Mouse (Mus musculus) heart, adult 11 months (tissue): Measurements from ENCODE around the gene Il17rd.

Experiments used
- DNase-seq: peaks from one replicate; pipeline ENCODE4 v3.0.0; 2022

Gene Il17rd

DNA sequence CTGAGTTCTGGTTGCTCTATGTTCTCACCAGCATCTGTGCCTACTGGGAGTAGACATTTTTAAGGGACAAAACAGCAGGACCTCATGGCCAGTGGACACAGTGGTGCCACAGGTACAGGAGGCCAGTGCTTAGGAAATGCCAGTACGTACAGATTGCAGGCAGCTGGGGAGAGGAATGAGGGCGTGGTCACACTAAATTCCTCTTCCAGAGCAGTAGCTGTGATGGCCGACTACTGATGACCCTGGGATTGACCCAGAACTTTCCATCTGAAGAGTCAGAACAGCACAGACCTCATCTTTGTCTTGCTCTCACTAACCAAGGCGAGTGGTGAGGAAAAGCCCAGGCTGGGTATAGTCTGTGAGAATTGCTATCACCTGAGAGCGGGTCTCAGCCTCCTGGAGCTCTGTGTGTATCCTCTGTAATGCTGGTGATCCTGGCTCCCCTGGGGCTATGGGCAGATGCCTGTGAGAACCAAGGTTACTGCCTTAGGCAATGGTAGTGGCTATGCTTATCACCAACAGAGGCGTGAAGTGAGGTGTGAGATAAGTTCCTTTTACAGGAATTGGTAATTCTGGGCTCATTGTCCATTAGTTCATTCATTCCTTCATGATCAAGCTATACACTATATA is 111.4 kb downstream of the Il17rd start:
- peak; percentile 86 for DNase-seq

GRCm38 (mm10) chr14:27151432-27151831 is 112.7 kb downstream of the Il17rd start:
- DNase-seq, result peak; percentile 97

GRCm38 (mm10) chr14:27155088-27155487 is 116.3 kb downstream of the Il17rd start:
- DNase-seq, result peak; percentile 42

GRCm38 (mm10) chr14:27156032-27156431 is 117.3 kb downstream of the Il17rd start:
- DNase-seq, result peak; percentile 72
